Mouse (Mus musculus): ENCODE measurements at regions not wholly inside any gene's neighbourhood (a gene's known extent, or its start where the extent isn't known, plus 50 kb on each side); places are given as distances from the start of the nearest gene placed in this dataset.

- Histone ChIP-seq H3K4me3 (ENCODE audit: low read length) (no peak overlapping the region), H3K4me1 (ENCODE audit: control insufficient read depth, insufficient read depth, low read length) (peaks cover 6% of the 10 kb centered on the region; the same call in 1 of the 2 replicates), H3K36me3 (ENCODE audit: control insufficient read depth, insufficient read depth, low read length) (no peaks in the 10 kb centered on the region), H3K27ac (ENCODE audit: low read length) (no peak overlapping the region), H3K9ac (ENCODE audit: low read depth, low read length) (no peak overlapping the region), H3K9me3 (ENCODE audit: control insufficient read depth, low read length) (no peaks in the 10 kb centered on the region), H3K27me3 (replicated peaks; ENCODE audit: control insufficient read depth, insufficient read depth, low read length) (no peaks in the 10 kb centered on the region), H3K4me2 (ENCODE audit: low read depth, low read length) (no peak overlapping the region)
- ATAC-seq, result peak; percentile 99
- 50% methylated on average over 2 of the region's 2 CpGs for WGBS
These were observed 101.4 kb downstream of the Adamts15 start for GRCm38 (mm10) chr9:30820806-30821375.

DNA sequence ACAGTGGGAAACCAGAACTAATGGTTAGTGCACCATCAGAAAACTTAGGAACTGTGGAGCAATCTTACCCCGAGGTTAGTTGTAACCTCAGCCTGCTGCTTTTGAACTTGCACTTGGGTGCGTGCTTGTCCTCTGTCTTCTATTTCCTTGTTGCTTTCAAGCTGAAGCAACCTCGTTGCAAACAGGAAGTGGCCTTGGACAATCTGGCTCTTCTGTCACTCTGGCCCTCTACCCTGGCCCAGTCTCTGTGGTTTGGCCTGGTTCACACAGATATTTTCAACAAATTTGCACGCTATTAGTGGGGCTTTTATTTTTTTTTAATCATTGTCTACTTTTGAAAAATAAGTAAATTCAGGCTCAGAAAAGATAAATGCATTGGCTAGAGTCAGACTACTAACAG lies 109.0 kb downstream of the Adamts15 start:
- no peaks in the 10 kb centered on the region for H3K9me3 ChIP-seq (ENCODE audit: control insufficient read depth, low read length)
- no peak overlapping the region for H3K4me2 ChIP-seq (ENCODE audit: low read depth, low read length)
- H3K9ac ChIP-seq (ENCODE audit: low read depth, low read length), result no peak overlapping the region
- no peak overlapping the region for H3K27ac ChIP-seq (ENCODE audit: low read length)
- H3K4me3 ChIP-seq (ENCODE audit: low read length), result no peak overlapping the region
- no peaks in the 10 kb centered on the region for H3K27me3 ChIP-seq (replicated peaks; ENCODE audit: control insufficient read depth, insufficient read depth, low read length)
- WGBS, result 62% methylated on average over 4 of the region's 4 CpGs
- no peaks in the 10 kb centered on the region for H3K36me3 ChIP-seq (ENCODE audit: control insufficient read depth, insufficient read depth, low read length)
- ATAC-seq, result no peak
- H3K4me1 ChIP-seq (ENCODE audit: control insufficient read depth, insufficient read depth, low read length), result peaks cover 9% of the 10 kb centered on the region; the same call in 1 of the 2 replicates

- Histone ChIP-seq H3K4me2 (ENCODE audit: low read depth, low read length) (no peak overlapping the region), H3K27ac (ENCODE audit: low read length) (no peak overlapping the region), H3K27me3 (replicated peaks; ENCODE audit: control insufficient read depth, insufficient read depth, low read length) (no peaks in the 10 kb centered on the region), H3K4me3 (ENCODE audit: low read length) (no peak overlapping the region), H3K9ac (ENCODE audit: low read depth, low read length) (no peak overlapping the region), H3K4me1 (ENCODE audit: control insufficient read depth, insufficient read depth, low read length) (peaks cover 9% of the 10 kb centered on the region; the same call in 1 of the 2 replicates), H3K9me3 (ENCODE audit: control insufficient read depth, low read length) (no peaks in the 10 kb centered on the region), H3K36me3 (ENCODE audit: control insufficient read depth, insufficient read depth, low read length) (no peaks in the 10 kb centered on the region)
- WGBS, result 14% methylated on average over 1 of the region's 1 CpGs
- no peak for ATAC-seq
These were observed 111.4 kb downstream of the Adamts15 start for GRCm38 (mm10) chr9:30810843-30811242.

GRCm38 (mm10) chr9:30810290-30810689 lies 112.0 kb downstream of the Adamts15 start:
- no peaks in the 10 kb centered on the region for H3K9me3 ChIP-seq (ENCODE audit: control insufficient read depth, low read length)
- H3K27ac ChIP-seq (ENCODE audit: low read length), result no peak overlapping the region
- WGBS, result 61% methylated on average over 4 of the region's 4 CpGs
- no peak overlapping the region for H3K4me3 ChIP-seq (ENCODE audit: low read length)
- H3K36me3 ChIP-seq (ENCODE audit: control insufficient read depth, insufficient read depth, low read length), result no peaks in the 10 kb centered on the region
- no peaks in the 10 kb centered on the region for H3K27me3 ChIP-seq (replicated peaks; ENCODE audit: control insufficient read depth, insufficient read depth, low read length)
- H3K4me1 ChIP-seq (ENCODE audit: control insufficient read depth, insufficient read depth, low read length), result peaks cover 9% of the 10 kb centered on the region; the same call in 1 of the 2 replicates
- ATAC-seq, result no peak
- H3K9ac ChIP-seq (ENCODE audit: low read depth, low read length), result no peak overlapping the region
- no peak overlapping the region for H3K4me2 ChIP-seq (ENCODE audit: low read depth, low read length)

DNA sequence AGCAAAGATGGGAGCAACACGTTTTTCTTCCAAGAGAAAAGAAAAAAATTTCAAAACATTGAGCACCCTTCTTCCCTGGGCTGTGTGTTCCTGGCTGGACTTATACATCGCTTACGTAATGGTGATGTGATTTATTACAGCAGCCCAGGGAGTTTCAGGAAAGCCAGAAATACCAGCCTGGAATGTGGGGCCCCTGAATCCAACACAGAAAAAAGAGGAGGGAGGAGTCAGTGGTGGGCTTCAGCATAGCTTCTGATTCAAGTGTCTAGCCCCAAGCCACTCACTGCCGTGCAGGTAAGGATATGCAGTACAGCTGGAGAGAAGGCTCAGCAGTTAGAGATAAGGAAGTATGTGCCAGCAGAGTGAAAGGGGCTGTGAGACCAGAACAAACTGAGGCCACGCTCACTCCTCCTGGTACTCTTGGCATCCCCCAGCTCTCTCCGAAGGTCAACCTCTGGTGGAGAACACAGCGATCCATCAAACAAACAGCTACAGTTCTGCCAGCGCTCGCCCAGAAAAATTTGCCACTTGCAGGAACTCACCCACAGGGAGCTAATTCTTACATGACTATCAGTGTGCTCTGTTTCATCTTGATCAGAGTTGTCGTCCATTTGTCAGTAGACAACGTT lies 113.3 kb downstream of the Adamts15 start:
- Histone ChIP-seq H3K4me2 (ENCODE audit: low read depth, low read length) (no peak overlapping the region), H3K27ac (ENCODE audit: low read length) (0 out of 2 replicates have a peak overlapping the region, but pooled peaks have one; percentile 12), H3K4me3 (ENCODE audit: low read length) (no peak overlapping the region), H3K4me1 (ENCODE audit: control insufficient read depth, insufficient read depth, low read length) (peaks cover 9% of the 10 kb centered on the region; the same call in 1 of the 2 replicates), H3K9me3 (ENCODE audit: control insufficient read depth, low read length) (no peaks in the 10 kb centered on the region), H3K27me3 (replicated peaks; ENCODE audit: control insufficient read depth, insufficient read depth, low read length) (no peaks in the 10 kb centered on the region), H3K9ac (ENCODE audit: low read depth, low read length) (no peak overlapping the region), H3K36me3 (ENCODE audit: control insufficient read depth, insufficient read depth, low read length) (no peaks in the 10 kb centered on the region)
- WGBS, result 36% methylated on average over 11 of the region's 11 CpGs
- ATAC-seq, result peak; percentile 77

DNA sequence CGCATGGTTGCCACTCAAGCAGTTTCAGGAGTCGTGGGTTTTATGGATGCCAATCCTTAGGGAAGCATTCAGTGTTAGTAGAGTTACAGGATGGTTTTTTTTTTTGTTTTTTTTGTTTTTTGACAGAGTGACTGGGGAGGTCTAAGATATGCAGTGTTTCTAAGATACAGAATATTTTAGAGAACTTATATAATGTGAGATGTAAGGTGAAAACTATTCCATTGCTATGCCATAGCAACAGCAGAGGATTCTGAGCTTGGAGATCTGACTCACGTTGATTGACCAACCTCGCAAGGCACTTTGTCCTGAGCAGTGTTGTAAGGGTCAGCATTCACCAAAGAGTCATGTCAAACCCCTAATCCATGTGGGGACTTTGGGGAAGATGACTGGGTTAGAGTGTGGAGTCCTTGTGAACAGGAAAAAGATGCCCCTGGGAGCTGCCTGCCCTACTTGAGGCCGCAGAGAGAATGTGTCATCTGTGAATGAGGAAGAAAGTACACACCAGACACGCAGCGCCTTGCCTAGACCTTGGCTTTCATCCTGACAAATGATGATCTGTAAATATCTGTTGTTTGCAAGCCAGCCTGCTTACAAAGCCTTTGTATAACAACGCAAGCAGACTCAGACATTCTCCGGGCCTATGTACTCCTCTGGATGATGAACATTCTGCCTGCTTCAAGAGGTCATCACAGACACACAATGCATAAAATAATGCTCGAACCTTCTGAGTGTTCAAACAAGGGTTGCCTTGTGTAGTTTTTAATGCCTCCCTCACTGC lies 118.3 kb downstream of the Adamts15 start:
- H3K4me2 ChIP-seq (ENCODE audit: low read depth, low read length), result no peak overlapping the region
- H3K9ac ChIP-seq (ENCODE audit: low read depth, low read length), result no peak overlapping the region
- no peaks in the 10 kb centered on the region for H3K27me3 ChIP-seq (replicated peaks; ENCODE audit: control insufficient read depth, insufficient read depth, low read length)
- H3K36me3 ChIP-seq (ENCODE audit: control insufficient read depth, insufficient read depth, low read length), result no peaks in the 10 kb centered on the region
- no peak overlapping the region for H3K4me3 ChIP-seq (ENCODE audit: low read length)
- peaks cover 5% of the 10 kb centered on the region; the same call in 1 of the 2 replicates for H3K4me1 ChIP-seq (ENCODE audit: control insufficient read depth, insufficient read depth, low read length)
- no peak overlapping the region for H3K27ac ChIP-seq (ENCODE audit: low read length)
- no peaks in the 10 kb centered on the region for H3K9me3 ChIP-seq (ENCODE audit: control insufficient read depth, low read length)
- no peak for ATAC-seq
- WGBS, result 68% methylated on average over 10 of the region's 10 CpGs

DNA sequence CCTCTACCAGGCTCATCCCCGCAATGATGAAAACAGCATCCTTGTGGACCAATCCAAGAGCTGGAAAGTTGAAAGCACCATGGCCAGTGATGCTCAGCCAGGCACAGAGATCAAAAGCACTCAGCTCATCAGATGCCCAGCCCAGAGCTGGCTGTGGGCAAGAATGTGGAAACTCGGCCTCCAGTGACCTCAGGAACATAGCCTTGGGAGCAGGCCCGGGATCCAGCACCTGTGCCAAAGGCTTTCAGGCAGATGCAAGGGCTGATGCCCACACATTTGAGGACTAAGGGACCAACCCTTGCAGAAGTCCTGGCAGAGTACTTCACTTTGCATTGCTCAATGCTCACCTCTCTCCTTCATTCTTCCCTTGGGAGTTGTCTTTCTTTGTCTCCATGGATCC lies 119.4 kb downstream of the Adamts15 start:
- WGBS, result 81% methylated on average over 3 of the region's 3 CpGs
- Histone ChIP-seq H3K27ac (ENCODE audit: low read length) (no peak overlapping the region), H3K9ac (ENCODE audit: low read depth, low read length) (no peak overlapping the region), H3K4me2 (ENCODE audit: low read depth, low read length) (no peak overlapping the region), H3K9me3 (ENCODE audit: control insufficient read depth, low read length) (no peaks in the 10 kb centered on the region), H3K36me3 (ENCODE audit: control insufficient read depth, insufficient read depth, low read length) (no peaks in the 10 kb centered on the region), H3K4me1 (ENCODE audit: control insufficient read depth, insufficient read depth, low read length) (no peaks in the 10 kb centered on the region), H3K27me3 (replicated peaks; ENCODE audit: control insufficient read depth, insufficient read depth, low read length) (no peaks in the 10 kb centered on the region), H3K4me3 (ENCODE audit: low read length) (no peak overlapping the region)
- no peak for ATAC-seq

GRCm38 (mm10) chr9:30794701-30795407 lies 127.4 kb downstream of the Adamts15 start:
- 87% methylated on average over 3 of the region's 3 CpGs for WGBS
- H3K27me3 ChIP-seq (replicated peaks; ENCODE audit: control insufficient read depth, insufficient read depth, low read length), result no peaks in the 10 kb centered on the region
- H3K36me3 ChIP-seq (ENCODE audit: control insufficient read depth, insufficient read depth, low read length), result no peaks in the 10 kb centered on the region

DNA sequence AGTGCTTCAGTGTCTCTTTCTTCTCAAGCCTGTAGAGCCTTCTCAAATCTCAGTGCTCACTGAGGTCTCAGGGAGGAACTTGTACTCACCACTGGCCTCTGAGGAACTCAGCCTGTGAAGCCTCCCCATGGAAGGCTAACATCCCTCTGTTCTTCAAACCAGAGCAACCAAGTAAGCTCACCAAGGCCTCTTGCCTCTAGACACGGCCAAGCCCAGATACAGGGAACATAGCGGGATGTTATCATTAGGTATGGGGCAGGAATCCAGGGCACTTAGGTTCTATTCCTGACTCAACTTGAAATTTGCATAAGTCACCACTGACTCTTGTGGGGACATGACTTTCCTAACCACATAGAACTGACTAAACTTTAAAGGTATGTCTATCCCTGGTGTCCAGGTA lies 141.0 kb downstream of the Adamts15 start:
- H3K4me1 ChIP-seq (ENCODE audit: control insufficient read depth, insufficient read depth, low read length), result no peaks in the 10 kb centered on the region
- no peak overlapping the region for H3K9ac ChIP-seq (ENCODE audit: low read depth, low read length)
- H3K27ac ChIP-seq (ENCODE audit: low read length), result no peak overlapping the region
- no peaks in the 10 kb centered on the region for H3K36me3 ChIP-seq (ENCODE audit: control insufficient read depth, insufficient read depth, low read length)
- no peaks in the 10 kb centered on the region for H3K9me3 ChIP-seq (ENCODE audit: control insufficient read depth, low read length)
- ATAC-seq, result no peak
- H3K4me2 ChIP-seq (ENCODE audit: low read depth, low read length), result no peak overlapping the region
- 91% methylated on average over 2 of the region's 2 CpGs for WGBS
- H3K27me3 ChIP-seq (replicated peaks; ENCODE audit: control insufficient read depth, insufficient read depth, low read length), result no peaks in the 10 kb centered on the region
- no peak overlapping the region for H3K4me3 ChIP-seq (ENCODE audit: low read length)

More at GRCm38 (mm10) chr9:30794701-30795407, 127.4 kb downstream of the Adamts15 start:
- Histone ChIP-seq H3K9me3 (ENCODE audit: control insufficient read depth, low read length) (no peaks in the 10 kb centered on the region), H3K27ac (ENCODE audit: low read length) (no peak overlapping the region), H3K9ac (ENCODE audit: low read depth, low read length) (no peak overlapping the region), H3K4me2 (ENCODE audit: low read depth, low read length) (no peak overlapping the region), H3K4me1 (ENCODE audit: control insufficient read depth, insufficient read depth, low read length) (0 out of 2 replicates have a peak, but pooled peaks cover 2% of the 10 kb centered on the region), H3K4me3 (ENCODE audit: low read length) (no peak overlapping the region)
- no peak for ATAC-seq
